Mouse (Mus musculus): ENCODE measurements at regions not wholly inside any gene's neighbourhood (a gene's known extent, or its start where the extent isn't known, plus 50 kb on each side); places are given as distances from the start of the nearest gene placed in this dataset.
A peak's percentile ranks its signal among the peaks of the same experiment; 100 is the strongest.

DNA sequence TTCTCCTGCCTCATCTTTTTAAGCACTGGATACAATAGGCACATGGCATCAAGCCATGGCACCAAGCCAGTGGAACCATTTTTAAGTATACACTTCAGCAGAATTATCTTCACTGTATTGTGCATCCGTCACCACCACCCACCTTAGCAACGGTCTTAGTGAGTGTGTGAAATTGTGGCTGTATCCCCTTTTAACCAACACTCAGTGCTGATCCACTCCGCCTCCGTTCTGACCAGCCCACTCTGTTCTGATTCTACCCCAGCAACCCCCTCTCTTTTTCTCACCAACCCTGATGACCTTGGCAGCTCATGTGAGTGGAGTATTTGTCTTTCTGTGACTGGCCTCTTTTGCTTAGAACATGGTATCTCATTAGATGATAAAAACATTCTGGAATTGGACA lies 662.2 kb downstream of the Zfp706 start:
- H3K9me3 ChIP-seq (replicated peaks; ENCODE audit: control insufficient read depth, low read length), result no peaks in the 10 kb centered on the region
- no peaks in the 10 kb centered on the region for H3K36me3 ChIP-seq (ENCODE audit: control insufficient read depth, insufficient read depth, low read length)
- H3K4me2 ChIP-seq (ENCODE audit: low read depth, low read length), result no peak overlapping the region
- 73% methylated on average over 4 of the region's 4 CpGs for WGBS
- 0 out of 2 replicates have a peak, but pooled peaks cover 3% of the 10 kb centered on the region for H3K4me1 ChIP-seq (ENCODE audit: control insufficient read depth, insufficient read depth, low read length)
- no peak overlapping the region for H3K4me3 ChIP-seq (replicated peaks; ENCODE audit: low read length)
- H3K9ac ChIP-seq (ENCODE audit: low read length), result no peak overlapping the region
- H3K27me3 ChIP-seq (ENCODE audit: control insufficient read depth, insufficient read depth, low read length), result no peaks in the 10 kb centered on the region
- H3K27ac ChIP-seq (ENCODE audit: low read length), result no peak overlapping the region
- ATAC-seq (ENCODE audit: insufficient read depth, low FRiP score), result no peak

DNA sequence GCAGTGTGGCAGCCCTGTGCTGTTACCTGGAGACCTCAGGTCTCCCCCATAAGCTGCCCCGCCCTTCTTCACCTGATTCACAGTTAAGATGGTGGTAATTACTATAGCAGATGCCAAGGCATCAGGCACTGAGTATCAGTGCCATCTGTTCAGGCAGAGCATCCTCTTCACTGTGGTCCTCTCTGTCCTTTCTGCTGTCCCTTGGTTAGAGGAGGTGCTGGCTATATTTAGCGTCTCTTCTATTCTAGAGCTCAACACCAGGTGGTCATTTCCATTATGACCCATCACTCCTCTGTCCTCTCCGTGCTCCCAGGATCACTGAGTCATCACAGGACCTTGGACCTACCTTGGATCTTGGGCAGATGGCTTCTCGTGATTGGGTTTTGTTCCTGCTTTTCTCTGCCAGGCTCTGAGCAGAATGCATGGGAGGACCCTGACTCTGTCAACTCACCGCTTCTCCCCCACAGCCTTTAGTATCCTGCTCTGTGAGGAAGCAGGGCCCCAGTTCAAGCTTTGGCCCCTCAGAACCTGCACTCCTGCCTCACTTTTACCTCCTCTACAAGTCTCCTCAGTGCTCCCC lies 667.5 kb downstream of the Zfp706 start:
- no peaks in the 10 kb centered on the region for H3K4me1 ChIP-seq (ENCODE audit: control insufficient read depth, insufficient read depth, low read length)
- H3K27me3 ChIP-seq (ENCODE audit: control insufficient read depth, insufficient read depth, low read length), result no peaks in the 10 kb centered on the region
- H3K9me3 ChIP-seq (replicated peaks; ENCODE audit: control insufficient read depth, low read length), result no peaks in the 10 kb centered on the region
- WGBS, result 79% methylated on average over 5 of the region's 5 CpGs
- no peak for ATAC-seq (ENCODE audit: insufficient read depth, low FRiP score)
- no peak overlapping the region for H3K27ac ChIP-seq (ENCODE audit: low read length)
- H3K9ac ChIP-seq (ENCODE audit: low read length), result no peak overlapping the region
- H3K4me2 ChIP-seq (ENCODE audit: low read depth, low read length), result no peak overlapping the region
- no peak overlapping the region for H3K4me3 ChIP-seq (replicated peaks; ENCODE audit: low read length)
- H3K36me3 ChIP-seq (ENCODE audit: control insufficient read depth, insufficient read depth, low read length), result no peaks in the 10 kb centered on the region

DNA sequence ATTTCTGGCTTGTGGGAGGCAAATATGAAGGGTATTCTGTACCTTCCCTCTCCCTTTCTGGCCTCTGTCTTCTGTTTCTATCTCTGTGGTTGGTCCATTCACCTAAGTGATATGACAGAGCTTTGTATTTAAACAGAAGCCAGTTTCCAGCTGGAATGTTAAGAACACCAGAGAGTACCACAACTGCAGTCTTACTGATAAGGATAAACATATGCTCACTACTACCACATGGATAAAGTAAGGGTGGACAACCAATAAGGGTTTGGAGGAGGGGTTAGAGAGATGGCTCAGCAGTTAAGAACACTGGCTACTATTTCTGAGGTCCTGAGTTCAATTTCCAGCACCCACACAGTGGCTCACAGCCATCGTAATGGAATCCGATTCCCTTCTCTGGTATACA lies 668.8 kb downstream of the Zfp706 start:
- H3K9ac ChIP-seq (ENCODE audit: low read length), result no peak overlapping the region
- ATAC-seq (ENCODE audit: insufficient read depth, low FRiP score), result no peak

DNA sequence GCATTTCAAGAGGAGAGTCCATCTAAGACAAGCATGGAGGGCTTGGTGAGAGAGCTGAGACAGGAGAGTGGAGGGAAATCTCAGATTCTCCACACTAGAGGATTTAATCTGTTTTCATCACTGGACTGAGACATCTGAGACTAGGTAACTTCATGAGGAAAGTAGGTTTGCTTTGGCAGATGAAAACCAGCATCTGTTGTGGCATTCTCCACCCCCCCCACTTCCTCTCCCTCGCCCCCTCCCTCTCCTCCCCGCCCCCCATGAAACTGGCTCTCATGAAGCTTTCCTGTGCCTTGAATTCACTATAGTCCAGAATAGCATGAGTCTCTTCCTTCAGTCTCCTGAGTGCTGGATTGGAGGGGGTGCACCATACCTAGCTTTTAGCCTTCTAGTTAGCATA lies 670.7 kb downstream of the Zfp706 start:
- WGBS, result 68% methylated on average over 2 of the region's 2 CpGs
- H3K27me3 ChIP-seq (ENCODE audit: control insufficient read depth, insufficient read depth, low read length), result no peaks in the 10 kb centered on the region
- no peaks in the 10 kb centered on the region for H3K9me3 ChIP-seq (replicated peaks; ENCODE audit: control insufficient read depth, low read length)
- no peak overlapping the region for H3K4me3 ChIP-seq (replicated peaks; ENCODE audit: low read length)
- H3K4me1 ChIP-seq (ENCODE audit: control insufficient read depth, insufficient read depth, low read length), result no peaks in the 10 kb centered on the region
- ATAC-seq (ENCODE audit: insufficient read depth, low FRiP score), result no peak
- H3K4me2 ChIP-seq (ENCODE audit: low read depth, low read length), result no peak overlapping the region
- H3K36me3 ChIP-seq (ENCODE audit: control insufficient read depth, insufficient read depth, low read length), result no peaks in the 10 kb centered on the region
- no peak overlapping the region for H3K9ac ChIP-seq (ENCODE audit: low read length)
- no peak overlapping the region for H3K27ac ChIP-seq (ENCODE audit: low read length)

More for the DNA sequence above, 668.8 kb downstream of the Zfp706 start:
- no peak overlapping the region for H3K27ac ChIP-seq (ENCODE audit: low read length)
- no peaks in the 10 kb centered on the region for H3K36me3 ChIP-seq (ENCODE audit: control insufficient read depth, insufficient read depth, low read length)
- H3K27me3 ChIP-seq (ENCODE audit: control insufficient read depth, insufficient read depth, low read length), result no peaks in the 10 kb centered on the region
- no peaks in the 10 kb centered on the region for H3K9me3 ChIP-seq (replicated peaks; ENCODE audit: control insufficient read depth, low read length)
- no peak overlapping the region for H3K4me2 ChIP-seq (ENCODE audit: low read depth, low read length)
- no peak overlapping the region for H3K4me3 ChIP-seq (replicated peaks; ENCODE audit: low read length)
- H3K4me1 ChIP-seq (ENCODE audit: control insufficient read depth, insufficient read depth, low read length), result no peaks in the 10 kb centered on the region
- 72% methylated on average over 2 of the region's 2 CpGs for WGBS

DNA sequence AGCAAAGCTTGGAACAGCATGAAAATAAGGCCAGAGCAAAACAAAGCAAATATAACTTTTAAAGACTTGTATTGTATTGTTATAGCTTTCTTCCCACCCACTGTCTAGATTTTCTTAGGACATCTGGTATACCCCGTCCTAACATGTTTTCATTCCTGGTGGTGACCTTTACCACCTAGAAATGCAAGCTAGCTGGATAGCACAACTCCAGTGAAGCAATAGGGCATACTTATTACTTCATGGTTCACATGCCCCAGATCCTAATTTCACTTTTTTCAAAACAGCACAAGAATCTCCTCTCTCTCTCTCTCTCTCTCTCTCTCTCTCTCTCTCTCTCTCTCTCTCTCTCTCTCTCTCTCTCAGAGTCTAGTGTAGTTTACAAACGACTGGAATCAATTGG lies 672.5 kb downstream of the Zfp706 start:
- Histone ChIP-seq H3K4me3 (replicated peaks; ENCODE audit: low read length) (no peak overlapping the region), H3K9ac (ENCODE audit: low read length) (no peak overlapping the region), H3K27me3 (ENCODE audit: control insufficient read depth, insufficient read depth, low read length) (no peaks in the 10 kb centered on the region), H3K36me3 (ENCODE audit: control insufficient read depth, insufficient read depth, low read length) (no peaks in the 10 kb centered on the region), H3K27ac (ENCODE audit: low read length) (no peak overlapping the region), H3K9me3 (replicated peaks; ENCODE audit: control insufficient read depth, low read length) (no peaks in the 10 kb centered on the region), H3K4me1 (ENCODE audit: control insufficient read depth, insufficient read depth, low read length) (no peaks in the 10 kb centered on the region), H3K4me2 (ENCODE audit: low read depth, low read length) (no peak overlapping the region)
- WGBS, result 70% methylated on average over 2 of the region's 2 CpGs
- no peak for ATAC-seq (ENCODE audit: insufficient read depth, low FRiP score)

DNA sequence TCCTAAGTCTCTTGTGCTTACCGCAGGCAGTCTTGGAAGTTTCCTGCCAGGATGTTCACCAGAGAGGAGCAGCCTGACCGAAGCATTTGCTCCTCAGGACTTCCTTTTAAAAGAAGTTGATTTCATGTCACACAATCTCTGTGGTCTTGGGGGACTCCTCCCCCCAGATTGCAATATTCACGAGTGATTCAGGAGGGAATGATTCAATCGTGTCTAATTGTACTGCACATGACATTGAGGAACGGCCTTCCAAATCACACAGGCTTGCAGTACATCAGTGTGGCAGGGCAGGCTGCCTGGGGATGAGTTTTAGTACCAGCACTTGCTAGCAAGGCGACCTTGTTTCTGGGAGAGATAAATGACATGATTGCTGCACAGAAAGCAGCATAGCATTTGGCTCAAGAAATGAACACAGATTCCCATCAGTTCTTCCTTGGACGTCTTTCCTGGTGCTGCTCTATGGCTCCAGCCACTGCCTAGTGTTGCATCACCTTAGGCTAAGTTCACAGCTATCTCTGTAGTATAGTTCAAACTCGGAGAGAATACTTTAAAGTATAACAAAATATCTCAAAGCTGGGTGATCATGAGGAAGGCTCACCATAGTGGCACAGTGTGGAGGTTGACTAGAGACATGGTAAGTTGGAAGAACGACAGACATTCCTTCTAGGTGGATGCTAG lies 673.0 kb downstream of the Zfp706 start:
- Histone ChIP-seq H3K4me1 (ENCODE audit: control insufficient read depth, insufficient read depth, low read length) (no peaks in the 10 kb centered on the region), H3K9ac (ENCODE audit: low read length) (no peak overlapping the region), H3K4me3 (replicated peaks; ENCODE audit: low read length) (no peak overlapping the region), H3K27ac (ENCODE audit: low read length) (peak overlapping the region; percentile 31; the same call in 1 of the 2 replicates), H3K36me3 (ENCODE audit: control insufficient read depth, insufficient read depth, low read length) (no peaks in the 10 kb centered on the region), H3K4me2 (ENCODE audit: low read depth, low read length) (no peak overlapping the region), H3K27me3 (ENCODE audit: control insufficient read depth, insufficient read depth, low read length) (no peaks in the 10 kb centered on the region), H3K9me3 (replicated peaks; ENCODE audit: control insufficient read depth, low read length) (no peaks in the 10 kb centered on the region)
- 67% methylated on average over 9 of the region's 9 CpGs for WGBS
- ATAC-seq (ENCODE audit: insufficient read depth, low FRiP score), result no peak

DNA sequence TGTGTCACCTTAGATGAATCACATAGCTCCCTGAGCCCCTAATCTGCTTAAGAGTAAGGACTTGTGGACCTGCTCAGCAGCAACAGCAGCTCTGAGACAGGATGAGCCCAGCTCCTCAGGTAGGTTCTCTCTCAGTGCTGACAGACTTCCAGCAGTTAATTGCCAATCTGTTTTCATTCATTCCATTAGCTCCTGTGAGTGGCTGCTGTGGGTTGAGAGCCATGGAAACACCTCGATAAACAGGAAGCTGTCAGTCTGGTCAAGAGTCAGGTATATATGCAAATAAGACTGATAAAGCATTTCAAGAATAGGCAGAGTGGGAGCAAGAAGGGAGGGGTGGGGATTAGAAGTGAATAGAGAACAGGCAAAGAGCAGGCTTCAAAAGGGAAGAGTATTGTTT lies 673.7 kb downstream of the Zfp706 start:
- WGBS, result 43% methylated on average over 1 of the region's 1 CpGs
- H3K4me1 ChIP-seq (ENCODE audit: control insufficient read depth, insufficient read depth, low read length), result no peaks in the 10 kb centered on the region
- H3K4me2 ChIP-seq (ENCODE audit: low read depth, low read length), result no peak overlapping the region
- no peak for ATAC-seq (ENCODE audit: insufficient read depth, low FRiP score)
- H3K27me3 ChIP-seq (ENCODE audit: control insufficient read depth, insufficient read depth, low read length), result no peaks in the 10 kb centered on the region
- H3K9me3 ChIP-seq (replicated peaks; ENCODE audit: control insufficient read depth, low read length), result no peaks in the 10 kb centered on the region
- no peaks in the 10 kb centered on the region for H3K36me3 ChIP-seq (ENCODE audit: control insufficient read depth, insufficient read depth, low read length)
- peak overlapping the region; percentile 31 for H3K27ac ChIP-seq (ENCODE audit: low read length)
- no peak overlapping the region for H3K9ac ChIP-seq (ENCODE audit: low read length)
- H3K4me3 ChIP-seq (replicated peaks; ENCODE audit: low read length), result no peak overlapping the region

DNA sequence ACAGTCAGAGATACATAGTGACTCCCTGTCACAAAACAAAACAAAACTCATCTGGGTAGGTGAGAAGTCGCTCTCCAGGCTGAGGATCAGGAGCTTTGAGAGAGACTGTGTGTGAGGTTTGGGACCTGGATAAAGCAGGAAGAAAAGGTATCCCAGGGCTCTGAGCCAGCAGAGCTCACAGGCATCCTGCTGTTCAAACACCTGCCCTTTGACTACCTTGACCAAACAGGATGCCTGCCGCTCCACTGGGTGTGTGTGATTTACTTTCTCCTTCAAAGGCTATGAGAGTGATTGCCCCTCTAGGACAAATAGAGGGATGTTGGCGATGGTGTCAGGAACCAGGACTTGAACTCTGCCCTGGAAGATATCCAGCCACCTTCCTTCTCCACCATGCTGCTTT lies 674.3 kb downstream of the Zfp706 start:
- Histone ChIP-seq H3K4me2 (ENCODE audit: low read depth, low read length) (no peak overlapping the region), H3K27ac (ENCODE audit: low read length) (peak overlapping the region; percentile 31; the same call in 1 of the 2 replicates), H3K27me3 (ENCODE audit: control insufficient read depth, insufficient read depth, low read length) (no peaks in the 10 kb centered on the region), H3K9ac (ENCODE audit: low read length) (no peak overlapping the region), H3K36me3 (ENCODE audit: control insufficient read depth, insufficient read depth, low read length) (no peaks in the 10 kb centered on the region), H3K4me1 (ENCODE audit: control insufficient read depth, insufficient read depth, low read length) (no peaks in the 10 kb centered on the region), H3K4me3 (replicated peaks; ENCODE audit: low read length) (no peak overlapping the region), H3K9me3 (replicated peaks; ENCODE audit: control insufficient read depth, low read length) (no peaks in the 10 kb centered on the region)
- WGBS, result 46% methylated on average over 3 of the region's 3 CpGs
- ATAC-seq (ENCODE audit: insufficient read depth, low FRiP score), result peak; percentile 23; the same call in 1 of the 2 replicates

Measured in stomach, embryonic 16.5 days (tissue).